Mouse (Mus musculus) G1E (cell line): ENCODE data around the gene Cotl1.

Experiments used
- CTCF ChIP-seq: IDR thresholded peaks from 2 replicates; pipeline ENCODE4 v1.5.1; 2012; ENCODE audit warnings: low read depth, low read length, inconsistent platforms, mixed read lengths
- GATA1 ChIP-seq: IDR thresholded peaks from 2 replicates; pipeline ENCODE4 v1.6.1; 2012; ENCODE audit warnings: borderline replicate concordance, low read length, inconsistent platforms, mixed read lengths
- POLR2AphosphoS5 ChIP-seq: IDR thresholded peaks from 2 replicates; pipeline ENCODE4 v1.6.1; 2012; ENCODE audit warnings: low read depth, low read length, inconsistent platforms; ENCODE audit not compliant: insufficient replicate concordance
- TAL1 ChIP-seq: conservative IDR thresholded peaks from 2 replicates; pipeline ENCODE4 v1.6.1; 2012; ENCODE audit warnings: low read depth, low read length, inconsistent platforms, mixed read lengths

GRCm38 (mm10) chr8:119881917-119882316 lies 41.6 kb upstream of the Cotl1 start:
- no peak for TF ChIP-seq CTCF
- TF ChIP-seq POLR2AphosphoS5: no peak
- no peak for TF ChIP-seq TAL1
- no peak for TF ChIP-seq GATA1
